Mouse (Mus musculus) MEL (cell line): ENCODE measurements around the gene Kcna2.

Experiments
- CHD1 ChIP-seq: IDR thresholded peaks from 2 replicates; pipeline ENCODE4 v1.6.1; 2012; ENCODE audit warnings: low read depth, mild to moderate bottlenecking, inconsistent platforms, low read length, improper control_type of control experiment
- CTCF ChIP-seq, 3 experiments: IDR thresholded peaks in 2 of 3; conservative IDR thresholded peaks in 1 of 3; 2 replicates each; pipeline ENCODE4 v1.5.1; 2011 to 2012; ENCODE audit warnings: low read length in 3 of 3, low read depth in 2 of 3, mild to moderate bottlenecking in 2 of 3, improper control_type of control experiment in 1 of 3, inconsistent platforms in 1 of 3, mixed read lengths in 1 of 3, moderate library complexity in 1 of 3; ENCODE audit not compliant: control insufficient read depth in 1 of 3, insufficient read depth in 1 of 3, poor library complexity in 1 of 3, severe bottlenecking in 1 of 3
- MAFK ChIP-seq: IDR thresholded peaks from 2 replicates; pipeline ENCODE4 v1.6.1; 2011; ENCODE audit warnings: low read depth, mild to moderate bottlenecking, low read length, improper control_type of control experiment, borderline replicate concordance
- MAZ ChIP-seq: IDR thresholded peaks from 2 replicates; pipeline ENCODE4 v1.6.1; 2012; ENCODE audit warnings: low read depth, mild to moderate bottlenecking, inconsistent platforms, low read length, improper control_type of control experiment
- POLR2A ChIP-seq, 2 experiments: IDR thresholded peaks; 2 replicates each; pipeline ENCODE4 v1.6.1; 2011 to 2012; ENCODE audit warnings: low read length in 2 of 2, mild to moderate bottlenecking in 2 of 2, control low read depth in 1 of 2, improper control_type of control experiment in 1 of 2, low read depth in 1 of 2, moderate library complexity in 1 of 2; ENCODE audit not compliant: control insufficient read depth in 1 of 2, insufficient read depth in 1 of 2, poor library complexity in 1 of 2
- RAD21 ChIP-seq: IDR thresholded peaks from 2 replicates; pipeline ENCODE4 v1.6.1; 2011; ENCODE audit warnings: mild to moderate bottlenecking, low read depth, low read length, improper control_type of control experiment
- SMC3 ChIP-seq: IDR thresholded peaks from 2 replicates; pipeline ENCODE4 v1.6.1; 2011; ENCODE audit warnings: low read depth, low read length, improper control_type of control experiment

DNA sequence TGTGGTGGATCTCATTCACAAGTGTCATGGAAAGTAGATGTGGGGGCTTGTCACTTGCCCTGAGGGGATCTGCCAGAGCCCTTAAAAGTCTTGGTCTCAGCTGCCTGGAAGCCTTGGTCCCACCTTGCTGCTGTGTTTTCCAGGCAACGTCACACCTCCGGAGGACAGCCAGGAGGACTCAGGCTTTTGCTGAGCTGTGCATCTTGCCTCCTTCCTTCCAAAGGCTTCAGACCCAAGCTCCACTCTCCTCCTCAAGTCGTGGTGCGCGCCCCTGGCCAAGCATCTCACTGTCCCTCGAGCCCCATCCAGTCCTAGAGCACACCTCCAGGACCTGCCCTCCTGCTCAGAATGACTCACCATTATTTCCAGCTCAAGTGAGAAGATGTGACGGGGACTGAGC, 2.1 kb downstream of the Kcna2 start:
- TF ChIP-seq MAFK (no peak), POLR2A (IDR thresholded peaks at IDR 0.05; ENCODE audit: control insufficient read depth in 1 of 2, insufficient read depth in 1 of 2, low read depth in 1 of 2, low read length in 2 of 2, poor library complexity in 1 of 2) (no peak), CHD1 (no peak), MAZ (no peak), RAD21 (no peak), SMC3 (no peak), CTCF (IDR thresholded peaks at IDR 0.05 in 2 of 3, conservative IDR thresholded peaks at IDR 0.05 in 1 of 3; ENCODE audit: control insufficient read depth in 1 of 3, insufficient read depth in 1 of 3, low read depth in 2 of 3, low read length in 3 of 3, poor library complexity in 1 of 3, severe bottlenecking in 1 of 3) (no peak)
